Mouse (Mus musculus) stomach, postnatal 0 days (tissue): ENCODE results near the gene Tia1. TPM values are rescaled to one million over a fixed set of nuclear protein-coding genes. Genes with fewer than 3 reads are reported as not detected.

Experiments
- ATAC-seq: fragments of 200-750 bp; cut with Nextera tagmentation; 2 replicates; pipeline ENCODE4 v1.8.0; 2017; ENCODE audit not compliant: low FRiP score, low TSS enrichment
- DNase-seq: peaks from one replicate; pipeline ENCODE4 v3.0.0-alpha.2; 2016; ENCODE audit warnings: low spot score
- H3K27ac ChIP-seq: fragments of 300-500 bp; sonication (generic); replicated peaks from 2 replicates; pipeline ENCODE4 v1.5.1; 2014; ENCODE audit warnings: mild to moderate bottlenecking, control low read depth
- H3K27me3 ChIP-seq: fragments of 300-500 bp; sonication (generic); 2 replicates; pipeline ENCODE4 v1.6.1; 2014; ENCODE audit warnings: low read length; ENCODE audit not compliant: control insufficient read depth, insufficient read depth
- H3K36me3 ChIP-seq: fragments of 300-500 bp; sonication (generic); 2 replicates; pipeline ENCODE4 v1.6.1; 2014; ENCODE audit warnings: low read length, mixed read lengths; ENCODE audit not compliant: control insufficient read depth, insufficient read depth
- H3K4me1 ChIP-seq: fragments of 300-500 bp; sonication (generic); replicated peaks from 2 replicates; pipeline ENCODE4 v1.6.1; 2014; ENCODE audit warnings: antibody characterized with exemption; ENCODE audit not compliant: control insufficient read depth, insufficient read depth
- H3K4me2 ChIP-seq: fragments of 300-500 bp; sonication (generic); replicated peaks from 2 replicates; pipeline ENCODE4 v1.6.1; 2014; ENCODE audit warnings: low read depth, mild to moderate bottlenecking, control low read depth, moderate library complexity
- H3K4me3 ChIP-seq: fragments of 300-500 bp; sonication (generic); 2 replicates; pipeline ENCODE4 v1.5.1; 2014; ENCODE audit warnings: low read depth, low read length, control low read depth
- H3K9ac ChIP-seq: fragments of 300-500 bp; sonication (generic); 2 replicates; pipeline ENCODE4 v1.6.1; 2014; ENCODE audit warnings: mild to moderate bottlenecking, low read length, control low read depth, mixed read lengths
- H3K9me3 ChIP-seq: fragments of 300-500 bp; sonication (generic); 2 replicates; pipeline ENCODE4 v1.6.1; 2016; ENCODE audit warnings: low read length; ENCODE audit not compliant: control insufficient read depth
- CTCF ChIP-seq: IDR thresholded peaks from 2 replicates; pipeline ENCODE4 v1.5.1; 2016; ENCODE audit warnings: antibody characterized with exemption, low read depth, mild to moderate bottlenecking, moderate library complexity
- EP300 ChIP-seq: optimal IDR thresholded peaks from 2 replicates; pipeline ENCODE3; 2016; ENCODE audit warnings: antibody characterized with exemption
- WGBS: fragments of 180-500 bp; shearing (Covaris S2); extraction: QIAGEN DNeasy Blood & Tissue Kit; methylation state at CpG from one replicate; pipeline ENCODE4 v1.1.7; 2014; 5-methylcytosine and 5-hydroxymethylcytosine counted together
- polyA plus RNA-seq: library from polyadenylated mRNA; unstranded; fragments of >200 nt; fragmentation: Nextera tagmentation; extraction: Ambion mirVana; gene quantifications from 2 replicates; pipeline ENCODE4 v1.2.1, GENCODE M21; 2015

The Tia1 gene
- polyA plus RNA-seq, 1 experiment from 2014 or later: 44.6 TPM

DNA sequence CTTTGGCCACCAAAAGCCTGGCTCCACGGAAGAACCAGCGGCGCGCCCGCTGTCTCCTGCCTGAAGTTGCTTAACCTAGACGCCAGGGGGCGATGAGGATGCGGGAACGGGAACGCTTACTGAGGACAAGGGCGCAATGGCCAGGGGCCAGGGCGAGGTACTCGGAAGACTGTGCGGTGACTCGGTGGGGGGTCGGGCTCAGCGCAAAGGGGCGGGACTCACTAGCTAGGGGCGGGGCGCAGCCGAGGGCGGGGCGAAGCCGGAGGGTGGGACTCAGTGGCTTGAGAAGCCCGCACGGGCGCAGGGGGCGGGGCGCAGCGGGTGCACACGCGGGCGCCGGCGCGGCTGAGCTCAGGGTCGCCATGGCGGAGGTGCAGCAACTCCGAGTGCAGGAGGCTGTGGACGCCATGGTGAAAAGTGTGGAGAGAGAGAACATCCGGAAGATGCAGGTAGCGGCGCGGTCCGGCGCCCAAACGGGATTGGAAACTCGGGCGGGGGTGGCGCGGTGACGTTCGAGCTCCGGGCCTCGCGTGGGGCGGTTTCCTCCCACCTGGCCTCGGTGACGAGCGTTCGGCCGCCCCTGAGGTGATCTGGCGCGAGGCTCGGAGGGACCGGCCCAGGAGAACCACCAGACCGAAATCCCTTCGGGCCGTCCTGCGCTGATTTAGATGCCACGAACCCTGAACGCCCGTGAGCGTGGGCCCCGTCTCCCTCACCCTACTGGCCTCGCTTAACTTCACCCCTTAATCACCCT lies 38.5 kb upstream of the Tia1 start, which contains the start of gene Fam136a:
Gene Fam136a (plus strand): TSS at position 276 of the 754 bp plus-strand sequence.
- WGBS: 1% methylated on average over 74 of the region's 76 CpGs
- ATAC-seq (peak; percentile 94), DNase-seq (peak; percentile 100)
- peak within 1 kb of the TSS; percentile 88 for H3K4me2 ChIP-seq
- H3K27me3 ChIP-seq: no peaks in the 10 kb centered on the region
- no peaks in the 10 kb centered on the region; the same call in 1 of the 2 replicates for H3K4me1 ChIP-seq
- peak within 1 kb of the TSS; percentile 70 for H3K4me3 ChIP-seq
- H3K9me3 ChIP-seq: no peaks in the 10 kb centered on the region
- H3K36me3 ChIP-seq: no peaks in the 10 kb centered on the region
- TF ChIP-seq CTCF (peak; percentile 99), EP300 (no peak)
- peak within 1 kb of the TSS; percentile 81 for H3K9ac ChIP-seq
- peak within 1 kb of the TSS; percentile 88 for H3K27ac ChIP-seq

DNA sequence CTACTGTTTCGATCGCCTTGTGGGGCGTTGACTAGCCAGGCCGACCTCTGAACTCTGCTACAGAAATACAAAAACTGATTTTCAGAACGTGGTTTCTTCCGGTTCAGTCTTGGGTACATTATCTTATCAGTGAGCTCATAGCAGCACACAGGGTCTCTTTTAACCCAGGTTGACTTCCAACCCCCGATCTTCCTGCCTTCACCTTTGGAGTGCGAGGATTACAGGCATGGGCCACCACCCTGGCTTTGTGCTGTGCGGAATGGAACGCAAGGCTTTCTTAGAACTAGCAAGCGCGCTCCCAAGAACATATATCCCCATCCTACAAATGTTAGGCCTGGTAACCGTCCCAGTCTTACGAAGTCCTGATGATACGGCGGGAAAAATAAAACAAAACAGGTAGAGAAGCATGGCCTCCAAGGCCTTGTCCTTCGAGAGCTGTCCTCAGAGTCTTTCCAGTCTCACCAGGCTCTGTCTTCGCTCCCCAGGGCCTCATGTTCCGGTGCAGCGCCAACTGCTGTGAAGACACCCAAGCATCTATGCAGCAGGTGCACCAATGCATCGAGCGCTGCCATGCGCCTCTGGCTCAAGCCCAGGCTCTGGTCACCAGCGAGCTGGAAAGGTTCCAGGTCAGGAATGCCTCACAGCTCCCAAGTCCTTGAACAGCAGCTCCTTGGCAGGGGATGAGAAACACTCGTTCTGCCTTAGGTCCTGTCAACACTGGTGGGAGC lies 37.7 kb upstream of the Tia1 start:
- Histone ChIP-seq H3K36me3 (no peaks in the 10 kb centered on the region), H3K4me2 (peak overlapping the region; percentile 88), H3K4me1 (no peaks in the 10 kb centered on the region; the same call in 1 of the 2 replicates), H3K9me3 (no peaks in the 10 kb centered on the region), H3K27ac (peak overlapping the region; percentile 88), H3K27me3 (no peaks in the 10 kb centered on the region), H3K9ac (peak overlapping the region; percentile 81), H3K4me3 (peak overlapping the region; percentile 70)
- peak; percentile 24; the same call in 1 of the 2 replicates for ATAC-seq
- WGBS: 27% methylated on average over 25 of the region's 25 CpGs
- DNase-seq: peak; percentile 53
- TF ChIP-seq CTCF (no peak), EP300 (no peak)

DNA sequence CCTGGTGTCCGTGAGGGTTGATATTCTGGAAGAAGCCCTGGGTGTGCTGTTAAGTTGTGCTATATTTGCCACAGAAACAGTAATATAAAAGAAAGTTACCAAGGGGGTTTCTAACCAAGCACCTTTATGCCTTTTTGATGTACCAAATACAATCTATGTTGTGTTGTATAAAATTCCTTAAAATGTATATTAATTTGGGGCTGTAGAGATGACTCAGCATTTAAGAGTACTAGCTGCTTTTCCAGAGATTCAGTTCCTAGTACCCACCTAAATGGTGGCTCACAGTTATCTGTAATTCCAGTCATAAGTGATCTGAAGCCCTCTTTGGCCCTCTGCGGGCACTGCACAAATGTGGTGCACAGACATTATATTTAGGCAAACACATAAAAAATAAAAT lies 37.2 kb upstream of the Tia1 start:
- Histone ChIP-seq H3K36me3 (no peaks in the 10 kb centered on the region), H3K4me3 (no peak overlapping the region), H3K27me3 (no peaks in the 10 kb centered on the region), H3K27ac (peak overlapping the region; percentile 56; the same call in 1 of the 2 replicates), H3K4me1 (no peaks in the 10 kb centered on the region; the same call in 1 of the 2 replicates), H3K4me2 (peak overlapping the region; percentile 88), H3K9me3 (no peaks in the 10 kb centered on the region), H3K9ac (no peak overlapping the region)
- ATAC-seq: no peak
- 59% methylated on average over 2 of the region's 2 CpGs for WGBS
- TF ChIP-seq CTCF (no peak), EP300 (no peak)
- DNase-seq: no peak

DNA sequence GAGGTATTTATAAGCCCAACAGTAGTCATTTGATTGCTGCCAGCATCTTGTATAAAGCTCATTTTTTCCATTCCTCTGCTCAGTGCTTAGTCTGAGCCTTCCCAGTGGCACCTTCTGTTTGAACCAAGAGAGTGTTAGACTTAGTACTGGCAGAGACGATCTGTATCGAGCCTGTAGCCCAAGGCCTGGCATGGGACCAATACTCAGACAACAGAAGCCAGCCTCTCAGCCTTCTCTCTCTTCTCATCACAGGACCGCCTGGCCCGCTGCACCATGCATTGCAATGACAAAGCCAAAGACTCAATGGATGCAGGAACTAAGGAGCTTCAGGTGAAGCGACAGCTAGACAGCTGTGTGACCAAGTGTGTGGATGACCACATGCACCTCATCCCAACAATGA lies 35.5 kb upstream of the Tia1 start:
- TF ChIP-seq EP300 (no peak), CTCF (no peak)
- Histone ChIP-seq H3K9ac (no peak overlapping the region), H3K4me2 (no peak overlapping the region), H3K4me3 (no peak overlapping the region), H3K27ac (no peak overlapping the region), H3K36me3 (no peaks in the 10 kb centered on the region), H3K27me3 (no peaks in the 10 kb centered on the region), H3K4me1 (no peaks in the 10 kb centered on the region; the same call in 1 of the 2 replicates), H3K9me3 (no peaks in the 10 kb centered on the region)
- no peak for ATAC-seq
- DNase-seq: no peak
- WGBS: 92% methylated on average over 5 of the region's 5 CpGs

DNA sequence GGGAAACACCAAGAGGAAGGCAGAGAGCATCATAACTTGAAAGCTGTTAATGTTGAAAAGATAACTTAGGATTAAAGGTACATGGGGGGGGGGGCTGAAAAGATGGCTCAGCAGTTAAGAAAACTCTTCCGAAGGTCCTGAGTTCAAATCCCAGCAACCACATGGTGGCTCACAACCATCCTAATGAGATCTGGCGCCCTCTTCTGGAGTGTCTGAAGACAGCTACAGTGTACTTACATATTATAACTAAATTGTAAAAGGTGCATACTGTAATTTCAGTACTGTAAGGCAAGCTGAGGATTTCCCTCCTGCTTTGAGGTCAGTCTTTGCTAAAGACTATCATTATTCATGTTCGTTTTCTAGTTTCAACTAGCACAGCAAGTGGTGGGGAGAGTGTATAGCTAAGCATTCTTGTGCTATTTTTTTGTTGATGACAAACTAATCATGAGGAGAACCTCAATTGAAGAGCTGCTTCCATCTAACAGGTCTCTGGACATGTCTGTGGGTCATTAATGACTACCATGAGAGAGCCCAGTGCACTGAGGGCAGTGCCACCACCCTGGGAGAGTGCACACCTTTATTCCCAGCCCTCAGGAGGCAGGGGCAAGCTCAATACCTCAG lies 33.8 kb upstream of the Tia1 start:
- 64% methylated on average over 3 of the region's 3 CpGs for WGBS
- H3K27me3 ChIP-seq: no peaks in the 10 kb centered on the region
- peak; percentile 33 for DNase-seq
- no peak for ATAC-seq
- peak overlapping the region; percentile 91; the same call in 1 of the 2 replicates for H3K9ac ChIP-seq
- no peak overlapping the region; the same call in 1 of the 2 replicates for H3K27ac ChIP-seq
- no peaks in the 10 kb centered on the region for H3K36me3 ChIP-seq
- H3K4me3 ChIP-seq: no peak overlapping the region
- H3K4me1 ChIP-seq: no peaks in the 10 kb centered on the region; the same call in 1 of the 2 replicates
- peak overlapping the region; percentile 67 for H3K4me2 ChIP-seq
- no peaks in the 10 kb centered on the region for H3K9me3 ChIP-seq
- TF ChIP-seq CTCF: peak; percentile 63
- TF ChIP-seq EP300: no peak
